Mouse (Mus musculus): ENCODE results near the gene Mki67. TPM values are rescaled to one million over a fixed set of nuclear protein-coding genes. Genes with fewer than 3 reads are reported as not detected.

Mki67 gene
- polyA plus RNA-seq, 1 experiment from 2014 or later, result 18.8 TPM

DNA sequence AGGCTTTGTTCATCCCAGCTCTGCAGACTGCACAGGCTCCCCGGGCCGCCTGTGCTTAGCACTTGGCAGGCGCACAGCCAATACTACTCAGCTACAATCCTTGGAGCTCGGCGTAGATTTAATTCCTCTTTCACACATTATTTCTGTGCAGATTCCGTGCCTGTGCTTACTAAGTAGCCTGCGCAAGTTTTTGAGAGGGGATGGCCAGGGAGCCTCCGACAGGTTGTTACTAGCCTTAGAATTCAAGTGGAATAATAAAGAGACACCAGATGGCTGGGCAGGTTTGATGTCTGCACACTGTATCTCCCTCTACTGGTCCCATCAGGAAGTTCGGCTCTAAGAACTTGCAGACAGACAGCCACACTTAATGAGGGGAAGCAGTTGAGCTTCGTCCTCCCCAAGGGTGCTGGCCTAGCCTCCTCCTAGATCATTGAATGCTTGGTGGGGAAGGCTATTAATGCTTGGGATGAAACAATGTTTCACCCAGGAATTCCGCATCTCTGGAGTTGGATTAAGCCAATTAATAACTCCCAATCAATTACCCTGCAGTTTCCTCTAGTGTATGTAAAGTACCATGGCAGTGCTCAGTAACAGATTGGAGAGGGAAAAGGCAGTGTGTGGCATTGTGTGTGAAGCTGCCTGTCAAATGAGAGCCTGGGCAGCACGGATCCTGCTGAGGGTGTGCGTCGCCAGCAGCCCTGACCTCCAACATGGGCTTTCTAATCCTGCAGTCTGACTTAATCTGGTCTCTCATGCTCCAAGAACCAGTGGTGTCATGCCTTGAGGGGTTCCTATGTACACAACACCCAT, 74.3 kb downstream of the Mki67 start:
- no peaks in the 10 kb centered on the region for H3K9me3 ChIP-seq
- 0 out of 2 replicates have a peak, but pooled peaks cover 2% of the 10 kb centered on the region for H3K27me3 ChIP-seq
- H3K9ac ChIP-seq (replicated peaks), result no peak overlapping the region
- H3K4me3 ChIP-seq (replicated peaks), result no peak overlapping the region
- 48% methylated on average over 14 of the region's 14 CpGs for WGBS
- no peaks in the 10 kb centered on the region for H3K36me3 ChIP-seq
- no peak overlapping the region for H3K4me2 ChIP-seq (replicated peaks)
- ATAC-seq, result peak; percentile 73
- 0 out of 2 replicates have a peak, but pooled peaks cover 13% of the 10 kb centered on the region for H3K4me1 ChIP-seq (replicated peaks)
- H3K27ac ChIP-seq, result no peak overlapping the region

Other genes starting within 250 kb of the Mki67 start
- not detected in 2 replicates for gene Clrn3, start 187.7 kb downstream of the Mki67 start, polyA plus RNA-seq (2015; fragmentation: Nextera tagmentation; extraction: Ambion mirVana)
- 3.7 and 4.4 TPM in 2 replicates for gene Ptpre, start 178.9 kb downstream of the Mki67 start, polyA plus RNA-seq (2015; fragmentation: Nextera tagmentation; extraction: Ambion mirVana)

All from midbrain, embryonic 13.5 days (tissue).